Mouse (Mus musculus) G1E (cell line): ENCODE measurements at regions not wholly inside any gene's neighbourhood (a gene's known extent, or its start where the extent isn't known, plus 50 kb on each side); places are given as distances from the start of the nearest gene placed in this dataset.

Source experiments
- ATAC-seq: 2 replicates; pipeline ENCODE4 v1.8.0; 2016; ENCODE audit warnings: mild to moderate bottlenecking; ENCODE audit not compliant: insufficient number of reproducible peaks, poor library complexity, low FRiP score, severe bottlenecking; ENCODE audit errors: extremely low read depth
- DNase-seq: peaks from one replicate; pipeline ENCODE4 v3.0.0; 2012; ENCODE audit warnings: low spot score
- H3K27me3 ChIP-seq: 2 replicates; pipeline ENCODE4 v1.6.1; 2012; ENCODE audit warnings: mild to moderate bottlenecking, low read length, inconsistent platforms; ENCODE audit not compliant: insufficient read depth
- H3K36me3 ChIP-seq: replicated peaks from 2 replicates; pipeline ENCODE3; 2012; ENCODE audit warnings: mild to moderate bottlenecking, inconsistent platforms
- H3K4me1 ChIP-seq: 2 replicates; pipeline ENCODE4 v1.6.1; 2012; ENCODE audit warnings: low read depth, low read length, inconsistent platforms, mixed read lengths; ENCODE audit not compliant: insufficient read depth
- H3K4me3 ChIP-seq: 2 replicates; pipeline ENCODE4 v1.5.1; 2012; ENCODE audit warnings: low read depth, mild to moderate bottlenecking, inconsistent platforms, low read length, moderate library complexity, mixed read lengths
- H3K9me3 ChIP-seq: replicated peaks from 2 replicates; pipeline ENCODE4 v1.6.1; 2012; ENCODE audit warnings: inconsistent platforms
- CTCF ChIP-seq: IDR thresholded peaks from 2 replicates; pipeline ENCODE4 v1.5.1; 2012; ENCODE audit warnings: low read depth, low read length, inconsistent platforms, mixed read lengths
- GATA1 ChIP-seq: IDR thresholded peaks from 2 replicates; pipeline ENCODE4 v1.6.1; 2012; ENCODE audit warnings: borderline replicate concordance, low read length, inconsistent platforms, mixed read lengths
- GATA2 ChIP-seq: IDR thresholded peaks from 2 replicates; pipeline ENCODE4 v1.6.1; 2012; ENCODE audit warnings: low read depth, low read length, inconsistent platforms, borderline replicate concordance
- POLR2AphosphoS5 ChIP-seq: IDR thresholded peaks from 2 replicates; pipeline ENCODE4 v1.6.1; 2012; ENCODE audit warnings: low read depth, low read length, inconsistent platforms; ENCODE audit not compliant: insufficient replicate concordance
- TAL1 ChIP-seq: conservative IDR thresholded peaks from 2 replicates; pipeline ENCODE4 v1.6.1; 2012; ENCODE audit warnings: low read depth, low read length, inconsistent platforms, mixed read lengths

DNA sequence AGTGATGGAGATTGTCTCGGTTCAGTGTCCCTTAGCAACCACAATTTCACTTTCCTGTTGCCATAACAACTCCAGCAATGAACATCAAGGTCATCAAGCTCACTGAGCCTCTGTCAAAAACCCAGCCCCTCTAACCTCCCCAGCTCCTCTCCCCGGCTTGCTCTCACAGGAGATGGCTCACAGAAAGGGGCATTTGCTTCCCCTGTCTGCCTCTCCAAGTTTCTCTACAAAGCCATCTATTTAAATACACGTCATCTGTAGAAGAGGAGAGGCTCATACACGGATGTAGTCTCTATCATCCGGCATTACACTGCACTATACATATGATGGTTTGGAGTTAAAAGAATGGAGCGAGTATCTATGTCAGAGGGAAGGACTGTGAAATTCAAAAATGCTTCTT, 637.4 kb upstream of the Adamts9 start:
- Histone ChIP-seq H3K27me3 (no peaks in the 10 kb centered on the region), H3K36me3 (no peaks in the 10 kb centered on the region), H3K9me3 (peaks cover 3% of the 10 kb centered on the region; the same call in 1 of the 2 replicates), H3K4me1 (no peaks in the 10 kb centered on the region), H3K4me3 (no peak overlapping the region)
- DNase-seq (no peak), ATAC-seq (no peak)
- TF ChIP-seq CTCF, result no peak
- no peak for TF ChIP-seq POLR2AphosphoS5
- no peak for TF ChIP-seq GATA1
- TF ChIP-seq TAL1, result no peak
- no peak for TF ChIP-seq GATA2

DNA sequence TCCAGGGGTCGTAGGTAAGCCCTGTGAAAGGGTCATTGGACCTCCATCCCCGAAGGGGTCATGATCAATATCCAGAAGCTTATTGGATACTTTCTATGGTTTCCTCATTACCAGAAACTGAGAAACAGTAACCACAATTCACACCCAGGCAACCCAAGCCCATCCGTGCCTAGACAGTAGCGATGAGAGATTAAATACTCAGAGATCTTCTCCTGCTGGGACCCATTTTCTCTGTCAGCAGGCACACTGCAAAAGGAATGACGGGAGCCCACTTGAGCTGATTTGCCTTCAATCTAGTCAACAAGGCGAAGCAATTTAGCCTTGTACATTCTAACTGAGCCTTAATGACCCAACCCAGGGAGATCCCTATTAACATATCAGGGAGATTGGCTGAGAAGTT, 632.0 kb upstream of the Adamts9 start:
- H3K27me3 ChIP-seq, result no peaks in the 10 kb centered on the region
- H3K9me3 ChIP-seq, result peaks cover 3% of the 10 kb centered on the region; the same call in 1 of the 2 replicates
- DNase-seq (no peak), ATAC-seq (no peak)
- no peaks in the 10 kb centered on the region for H3K4me1 ChIP-seq
- TF ChIP-seq CTCF (no peak), GATA2 (no peak), GATA1 (no peak), TAL1 (no peak), POLR2AphosphoS5 (no peak)
- no peak overlapping the region for H3K4me3 ChIP-seq
- no peaks in the 10 kb centered on the region for H3K36me3 ChIP-seq

DNA sequence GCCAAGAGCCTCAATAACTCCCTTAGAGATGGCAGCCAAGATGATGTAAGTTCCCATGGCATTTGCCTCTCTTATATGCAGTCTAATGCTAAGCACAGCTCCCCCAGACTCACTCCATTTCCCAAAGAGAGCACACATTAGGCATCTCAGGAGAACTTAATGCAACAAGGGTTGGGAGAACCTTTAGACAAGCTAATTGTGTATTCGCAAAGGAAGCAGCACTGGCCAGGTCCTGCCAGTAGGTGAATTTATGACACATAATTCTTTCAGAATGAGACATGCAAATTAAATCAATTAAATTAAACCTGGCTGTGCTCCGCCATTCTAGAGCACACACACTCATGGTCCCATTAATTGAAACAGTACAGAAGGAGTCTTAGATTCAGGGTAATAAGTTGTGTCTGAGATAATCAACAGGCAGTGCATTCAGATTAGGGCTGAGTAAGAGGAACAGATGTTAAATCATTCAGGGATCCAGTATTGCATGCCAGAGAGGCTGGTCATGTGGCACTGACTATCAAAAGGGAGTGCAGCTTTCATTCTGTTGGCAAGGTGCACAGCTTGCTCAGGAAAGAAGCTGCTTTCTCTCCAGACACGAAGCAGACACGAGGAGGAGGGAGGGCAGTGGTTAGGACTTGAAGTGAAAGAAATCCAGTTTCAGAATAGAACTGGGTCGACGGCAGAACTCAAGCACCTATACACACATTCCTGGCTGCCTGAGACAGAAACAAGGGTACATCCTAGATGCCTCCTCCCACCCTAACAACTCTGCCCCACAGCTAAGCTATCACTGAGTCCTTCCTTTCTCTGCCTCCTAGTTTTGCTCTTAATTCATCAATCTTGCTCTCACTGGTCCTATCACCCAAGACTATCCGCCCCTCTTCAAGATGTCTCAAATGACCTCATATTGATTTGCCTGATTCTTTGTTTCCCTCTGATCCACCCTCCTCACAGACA, 630.7 kb upstream of the Adamts9 start:
- Histone ChIP-seq H3K9me3 (no peaks in the 10 kb centered on the region), H3K4me3 (no peak overlapping the region), H3K36me3 (no peaks in the 10 kb centered on the region), H3K27me3 (peaks cover 3% of the 10 kb centered on the region; the same call in 1 of the 2 replicates), H3K4me1 (no peaks in the 10 kb centered on the region)
- ATAC-seq (no peak), DNase-seq (no peak)
- no peak for TF ChIP-seq GATA2
- no peak for TF ChIP-seq TAL1
- TF ChIP-seq CTCF, result no peak
- TF ChIP-seq GATA1, result no peak
- TF ChIP-seq POLR2AphosphoS5, result no peak

DNA sequence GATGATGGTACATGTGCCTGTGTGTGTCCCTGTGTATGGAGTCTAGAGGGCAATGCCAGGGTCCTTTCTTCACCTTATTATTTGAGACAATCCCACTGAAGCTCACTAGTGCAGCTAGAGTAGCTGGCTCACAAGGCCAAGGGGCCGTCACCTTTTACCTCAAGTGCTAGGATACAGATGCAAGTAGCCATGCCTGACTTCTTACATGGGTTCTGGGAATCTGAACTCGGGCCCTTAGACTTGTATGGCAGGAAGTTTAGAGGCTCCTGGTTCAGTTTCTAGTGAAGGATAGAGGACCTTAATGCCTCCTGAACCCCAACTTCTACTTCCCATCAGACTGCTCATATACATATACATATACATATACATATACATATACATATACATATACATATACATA, 626.6 kb upstream of the Adamts9 start:
- no peak for ATAC-seq
- DNase-seq, result no peak
- no peaks in the 10 kb centered on the region for H3K4me1 ChIP-seq
- TF ChIP-seq GATA2, result no peak
- TF ChIP-seq GATA1, result no peak
- no peak for TF ChIP-seq POLR2AphosphoS5
- TF ChIP-seq TAL1, result no peak
- H3K4me3 ChIP-seq, result no peak overlapping the region
- H3K9me3 ChIP-seq, result no peaks in the 10 kb centered on the region
- no peaks in the 10 kb centered on the region for H3K36me3 ChIP-seq
- peaks cover 3% of the 10 kb centered on the region; the same call in 1 of the 2 replicates for H3K27me3 ChIP-seq

DNA sequence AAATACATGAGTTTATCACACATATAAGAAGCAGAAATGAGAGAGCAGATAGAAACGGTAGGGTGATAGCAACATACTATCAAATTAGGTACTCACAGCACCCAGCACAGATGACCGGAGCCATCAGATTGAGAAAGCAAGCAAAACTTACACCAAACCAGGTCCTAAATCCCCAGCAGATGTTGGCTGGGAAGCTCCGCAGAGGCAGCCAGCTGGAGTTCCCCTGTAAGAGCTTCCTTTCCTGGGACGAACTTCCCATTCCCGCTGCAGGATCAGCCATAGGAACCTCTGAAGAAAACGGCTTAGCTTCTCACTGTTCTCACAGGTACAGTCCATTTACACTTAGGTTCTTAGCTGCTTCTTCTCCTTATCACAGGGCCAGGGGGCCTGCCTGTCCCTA, 625.9 kb upstream of the Adamts9 start:
- no peaks in the 10 kb centered on the region for H3K4me1 ChIP-seq
- no peaks in the 10 kb centered on the region; the same call in 1 of the 2 replicates for H3K9me3 ChIP-seq
- no peak overlapping the region for H3K4me3 ChIP-seq
- DNase-seq (no peak), ATAC-seq (no peak)
- no peaks in the 10 kb centered on the region for H3K36me3 ChIP-seq
- TF ChIP-seq CTCF, result no peak
- no peak for TF ChIP-seq GATA1
- no peak for TF ChIP-seq POLR2AphosphoS5
- no peak for TF ChIP-seq TAL1
- no peak for TF ChIP-seq GATA2
- H3K27me3 ChIP-seq, result peaks cover 3% of the 10 kb centered on the region; the same call in 1 of the 2 replicates

DNA sequence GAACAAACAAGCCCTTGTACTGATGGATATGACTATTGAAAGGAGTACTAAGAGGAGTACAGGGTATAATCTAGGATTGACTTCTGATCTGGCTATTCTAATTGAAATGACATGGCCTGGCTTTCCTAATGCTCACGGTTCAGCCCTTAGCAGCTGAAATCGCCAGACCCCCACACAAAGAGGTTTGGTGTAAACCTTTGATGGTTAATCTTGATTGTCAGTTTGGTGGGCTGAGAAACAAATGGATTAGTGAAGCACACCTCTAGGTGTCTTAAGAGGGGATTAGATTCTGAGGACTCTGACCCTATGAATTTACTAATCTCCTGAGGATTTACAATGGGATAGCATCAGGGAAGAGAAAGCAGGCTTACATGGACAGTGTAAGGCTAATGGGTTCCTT, 623.4 kb upstream of the Adamts9 start:
- Histone ChIP-seq H3K9me3 (no peaks in the 10 kb centered on the region; the same call in 1 of the 2 replicates), H3K27me3 (peaks cover 3% of the 10 kb centered on the region; the same call in 1 of the 2 replicates), H3K4me1 (no peaks in the 10 kb centered on the region), H3K36me3 (no peaks in the 10 kb centered on the region), H3K4me3 (no peak overlapping the region)
- ATAC-seq, result no peak
- no peak for TF ChIP-seq TAL1
- no peak for TF ChIP-seq GATA2
- no peak for TF ChIP-seq CTCF
- no peak for TF ChIP-seq POLR2AphosphoS5
- no peak for TF ChIP-seq GATA1
- DNase-seq, result no peak
